ENCODE assay signal across 8 mouse cellular contexts in the genomic region with DNA sequence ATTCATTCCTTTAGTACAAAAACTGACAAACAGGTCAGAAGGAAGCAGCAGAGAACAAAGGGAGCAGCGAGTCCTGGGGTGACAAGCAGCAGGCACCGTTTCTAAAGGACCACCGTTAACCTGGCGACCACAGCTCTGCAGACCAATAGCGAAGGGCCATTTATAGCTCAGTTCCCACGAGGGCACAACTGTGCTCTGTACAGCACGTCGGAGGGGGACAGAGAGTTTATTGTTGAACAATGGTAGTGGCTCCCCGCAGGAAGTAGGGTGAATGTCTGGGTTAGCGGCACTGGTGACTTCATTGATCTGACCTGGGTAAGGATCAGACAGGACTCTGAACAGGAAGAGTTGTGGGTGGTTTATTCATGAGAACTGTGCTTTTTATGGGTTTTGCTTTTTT.
DNase-seq lines count a peak whose midpoint lies in the region; ATAC-seq and TF ChIP-seq lines count a peak whose summit lies in the region.

No protein-coding gene starts in this region.

- no peaks in the 10 kb centered on the region; the same call in 1 of the 2 replicates for H3K79me2 ChIP-seq in heart, adult 2 months (replicated peaks; ENCODE audit: control insufficient read depth, insufficient read depth, low read length)

- peak overlapping the region; percentile 48 for H3K27ac ChIP-seq in heart, adult 2 months
- no peak overlapping the region for H3K27ac ChIP-seq in forebrain, embryonic 14.5 days (ENCODE audit: low read depth, low read length)

- no peaks in the 10 kb centered on the region for H3K27me3 ChIP-seq in heart, adult 2 months (ENCODE audit: control insufficient read depth, insufficient read depth, low read length)
- H3K27me3 ChIP-seq in forebrain, embryonic 14.5 days (replicated peaks; ENCODE audit: control insufficient read depth, insufficient read depth, low read length), result no peaks in the 10 kb centered on the region

- no peak overlapping the region for H3K4me2 ChIP-seq in forebrain, embryonic 14.5 days (ENCODE audit: low read length)

- peak; percentile 65 for ATAC-seq in forebrain, embryonic 14.5 days

- H3K4me3 ChIP-seq in heart, adult 2 months, result peak overlapping the region; percentile 15; the same call in 1 of the 2 replicates
- H3K4me3 ChIP-seq in forebrain, embryonic 14.5 days (ENCODE audit: low read depth, low read length), result no peak overlapping the region

- TF ChIP-seq CTCF in heart, adult 2 months (IDR thresholded peaks at IDR 0.05), result no peak

- 37% methylated on average over 10 of the region's 10 CpGs for WGBS in heart, adult 2 months
- WGBS in forebrain, embryonic 14.5 days, result 1% methylated on average over 10 of the region's 10 CpGs

- peaks cover 14% of the 10 kb centered on the region for H3K4me1 ChIP-seq in heart, adult 2 months (ENCODE audit: control insufficient read depth, insufficient read depth, low read length)
- peaks cover 23% of the 10 kb centered on the region for H3K4me1 ChIP-seq in forebrain, embryonic 14.5 days (ENCODE audit: control insufficient read depth, insufficient read depth, low read length)

- intact Hi-C loops in heart, adult 2 months (cut with DNase I), result no loop called here
- intact Hi-C loops in heart, postnatal 25 days (cut with DNase I), result no loop called here

- DNase-seq in heart, adult 2 months, result no peak
- no peak for DNase-seq in heart, postnatal 25 days (ENCODE audit: low spot score)
- peak; percentile 62 for DNase-seq in CD4-positive helper T cell, adult 2 months (ENCODE audit: low read depth, low spot score)
- peak; percentile 46 for DNase-seq in forebrain, embryonic 14.5 days (ENCODE audit: low spot score)
- peak; percentile 32 for DNase-seq in lung, postnatal 25 days (ENCODE audit: low spot score)
- DNase-seq in adrenal gland, postnatal 4 days (ENCODE audit: low spot score in 2 of 2), result no peak
- DNase-seq in right cerebral cortex, postnatal 14 days, result no peak
- no peak for DNase-seq in ovary, postnatal 14 days (ENCODE audit: low spot score)

- no peaks in the 10 kb centered on the region for H3K36me3 ChIP-seq in heart, adult 2 months (ENCODE audit: control insufficient read depth, insufficient read depth, low read length)
- no peaks in the 10 kb centered on the region for H3K36me3 ChIP-seq in forebrain, embryonic 14.5 days (ENCODE audit: control insufficient read depth, insufficient read depth, low read length)

- H3K9ac ChIP-seq in heart, adult 2 months (ENCODE audit: low read depth, low read length), result no peak overlapping the region
- H3K9ac ChIP-seq in forebrain, embryonic 14.5 days (ENCODE audit: low read length), result no peak overlapping the region

- TF ChIP-seq EP300 in heart, adult 2 months (IDR thresholded peaks at IDR 0.05; ENCODE audit: insufficient read depth, low read depth, low read length), result no peak

- TF ChIP-seq POLR2A in heart, adult 2 months (IDR thresholded peaks at IDR 0.05; ENCODE audit: insufficient read depth, low read depth, low read length), result no peak

- H3K9me3 ChIP-seq in forebrain, embryonic 14.5 days (replicated peaks; ENCODE audit: control insufficient read depth, low read length), result no peaks in the 10 kb centered on the region

Comparison
In these comparisons a context has a peak if more than half of its experiments do, and no peak if none do; other contexts are left out.
1. DNase-seq: peak in CD4-positive helper T cell, adult 2 months (single experiment), forebrain, embryonic 14.5 days (single experiment) and lung, postnatal 25 days (single experiment); none in heart, adult 2 months (0 of 2), heart, postnatal 25 days (single experiment), adrenal gland, postnatal 4 days (0 of 2), right cerebral cortex, postnatal 14 days (single experiment) and ovary, postnatal 14 days (single experiment).